Mouse (Mus musculus): ENCODE measurements around the gene Zp3. TPM values are rescaled to one million over a fixed set of nuclear protein-coding genes. Genes with fewer than 3 reads are reported as not detected.

Zp3 gene
- total RNA-seq, 2 experiments from 2014 or later, result not detected

- intact Hi-C loops (cut with DNase I), result no loop called here
- no peak for DNase-seq
These were observed 16.3 kb downstream of the Zp3 start for GRCm38 (mm10) chr5:135996162-135996561.

GRCm38 (mm10) chr5:136001222-136001621, 21.3 kb downstream of the Zp3 start:
- no peak for DNase-seq
- intact Hi-C loops (cut with DNase I), result no loop called here

- intact Hi-C loops (cut with DNase I), result no loop called here
- DNase-seq, result no peak
These were observed 22.4 kb downstream of the Zp3 start for GRCm38 (mm10) chr5:136002325-136002724.

- no peak for DNase-seq
- intact Hi-C loops (cut with DNase I), result no loop called here
These were observed 22.9 kb downstream of the Zp3 start for GRCm38 (mm10) chr5:136002751-136003151.

- no peak for DNase-seq
- intact Hi-C loops (cut with DNase I), result no loop called here
These were observed 24.6 kb downstream of the Zp3 start for GRCm38 (mm10) chr5:136004537-136004936.

- no peak for DNase-seq
- intact Hi-C loops (cut with DNase I), result no loop called here
These were observed 27.8 kb downstream of the Zp3 start for GRCm38 (mm10) chr5:136007745-136008144.

- no peak for DNase-seq
- intact Hi-C loops (cut with DNase I), result no loop called here
These were observed 35.0 kb downstream of the Zp3 start for GRCm38 (mm10) chr5:136014877-136015276.

- no peak for DNase-seq
- intact Hi-C loops (cut with DNase I), result no loop called here
These were observed 35.7 kb downstream of the Zp3 start for GRCm38 (mm10) chr5:136015586-136015985.

- intact Hi-C loops (cut with DNase I), result no loop called here
- DNase-seq, result no peak
These were observed 36.3 kb downstream of the Zp3 start for GRCm38 (mm10) chr5:136016014-136016876.

GRCm38 (mm10) chr5:136017262-136017661, 37.4 kb downstream of the Zp3 start:
- intact Hi-C loops (cut with DNase I), result no loop called here
- peak in 1 of 2 experiments; percentile 14 for DNase-seq

GRCm38 (mm10) chr5:136018726-136019125, 38.8 kb downstream of the Zp3 start:
- intact Hi-C loops (cut with DNase I), result no loop called here
- no peak for DNase-seq

GRCm38 (mm10) chr5:136019907-136020306, 40.0 kb downstream of the Zp3 start:
- no peak for DNase-seq
- intact Hi-C loops (cut with DNase I), result no loop called here

GRCm38 (mm10) chr5:136025712-136026111, 45.8 kb downstream of the Zp3 start:
- no peak for DNase-seq
- intact Hi-C loops (cut with DNase I), result loop anchor here (5.0 kb wide), 1 partner anchor 43 kb away; the partner anchor contains the start of gene Zp3

- no peak for DNase-seq
- intact Hi-C loops (cut with DNase I), result loop anchor here (5.0 kb wide), 1 partner anchor 45 kb away; the partner anchor contains the start of gene Zp3
These were observed 47.0 kb downstream of the Zp3 start for GRCm38 (mm10) chr5:136026859-136027258.

GRCm38 (mm10) chr5:136027612-136028311, 47.9 kb downstream of the Zp3 start:
- intact Hi-C loops (cut with DNase I), result loop anchor here (5.0 kb wide), 1 partner anchor 45 kb away; the partner anchor contains the start of gene Zp3
- DNase-seq, result no peak

GRCm38 (mm10) chr5:136034868-136035267, 55.0 kb downstream of the Zp3 start:
- intact Hi-C loops (cut with DNase I), result no loop called here
- DNase-seq, result no peak

- DNase-seq, result no peak
- intact Hi-C loops (cut with DNase I), result no loop called here
These were observed 55.4 kb downstream of the Zp3 start for GRCm38 (mm10) chr5:136035285-136035684.

GRCm38 (mm10) chr5:136036667-136037066, 56.8 kb downstream of the Zp3 start:
- intact Hi-C loops (cut with DNase I), result no loop called here
- no peak for DNase-seq

All from heart, postnatal 36 days (tissue).